Mouse (Mus musculus): ENCODE results near the gene Gm3164. TPM values are rescaled to one million over a fixed set of nuclear protein-coding genes. Genes with fewer than 3 reads are reported as not detected.
A peak's percentile ranks its signal among the peaks of the same experiment; 100 is the strongest.
"Not testable (repeated sequence)": the region's sequence is repeated elsewhere in the genome, so short reads cannot be mapped to it uniquely, and the experiment has no call there.

Gene Gm3164
- 1 to 10 TPM; 1.1 to 3.6 TPM for total RNA-seq (2021)
- long read RNA-seq, partial matches to known transcripts: 0 of 1 reads
- long read RNA-seq, other reads (novel, unspliced or antisense): 1 of 1 reads

GRCm38 (mm10) chr14:4414965-4415835 is at the start of gene Gm3164:
TSS of gene Gm3164 (plus strand) at chr14:4415448.
- DNase-seq (ENCODE audit: low spot score in 2 of 2): peak; percentile 38 to 56

GRCm38 (mm10) chr14:4368991-4369390 is 46.3 kb upstream of the Gm3164 start:
- not testable (repeated sequence) for DNase-seq (ENCODE audit: low spot score in 2 of 2)

- DNase-seq (ENCODE audit: low spot score in 2 of 2): not testable (repeated sequence)
Measured at GRCm38 (mm10) chr14:4369691-4370090, 45.6 kb upstream of the Gm3164 start.

GRCm38 (mm10) chr14:4377871-4378270 is 37.4 kb upstream of the Gm3164 start:
- DNase-seq (ENCODE audit: low spot score in 2 of 2): not testable (repeated sequence)

GRCm38 (mm10) chr14:4385606-4386005 is 29.6 kb upstream of the Gm3164 start:
- not testable (repeated sequence) for DNase-seq (ENCODE audit: low spot score in 2 of 2)

- not testable (repeated sequence) for DNase-seq (ENCODE audit: low spot score in 2 of 2)
Measured at GRCm38 (mm10) chr14:4392841-4393530, 22.3 kb upstream of the Gm3164 start.

- not testable (repeated sequence) for DNase-seq (ENCODE audit: low spot score in 2 of 2)
Measured at GRCm38 (mm10) chr14:4397226-4397625, 18.0 kb upstream of the Gm3164 start, which contains the start of gene Gm3159. TSS of gene Gm3159 (plus strand) at chr14:4397526.

GRCm38 (mm10) chr14:4398624-4399023 is 16.6 kb upstream of the Gm3164 start:
- not testable (repeated sequence) for DNase-seq (ENCODE audit: low spot score in 2 of 2)

- not testable (repeated sequence) for DNase-seq (ENCODE audit: low spot score in 2 of 2)
Measured at GRCm38 (mm10) chr14:4400115-4400789, 15.0 kb upstream of the Gm3164 start.

- not testable (repeated sequence) for DNase-seq (ENCODE audit: low spot score in 2 of 2)
Measured at GRCm38 (mm10) chr14:4401245-4401644, 14.0 kb upstream of the Gm3164 start.

- not testable (repeated sequence) for DNase-seq (ENCODE audit: low spot score in 2 of 2)
Measured at GRCm38 (mm10) chr14:4403840-4404239, 11.4 kb upstream of the Gm3164 start.

GRCm38 (mm10) chr14:4409939-4410338 is 5.3 kb upstream of the Gm3164 start:
- DNase-seq (ENCODE audit: low spot score in 2 of 2): not testable (repeated sequence)

- not testable (repeated sequence) for DNase-seq (ENCODE audit: low spot score in 2 of 2)
Measured at GRCm38 (mm10) chr14:4430692-4431091, 15.4 kb downstream of the Gm3164 start, which contains the start of gene Gm3173. TSS of gene Gm3173 (plus strand) at chr14:4430992.

GRCm38 (mm10) chr14:4481445-4481844 is 66.2 kb downstream of the Gm3164 start, which contains the start of gene Gm3182:
TSS of gene Gm3182 (plus strand) at chr14:4481745.
- not testable (repeated sequence) for DNase-seq (ENCODE audit: low spot score in 2 of 2)

Other genes starting within 250 kb of the Gm3164 start
- 1 to 10 TPM; 3.1 to 4.2 TPM for gene Gm2974, start 232.9 kb upstream of the Gm3164 start, total RNA-seq (2021)
- gene Gm3138, start 165.8 kb upstream of the Gm3164 start, total RNA-seq (2021): not detected
- not detected for gene Gm3149, start 98.2 kb upstream of the Gm3164 start, total RNA-seq (2021)
- 1 to 10 TPM; 1.8 to 2.1 TPM for gene 2610042L04Rik, start 80.7 kb upstream of the Gm3164 start, total RNA-seq (2021)
- gene Gm3159, start 17.9 kb upstream of the Gm3164 start, total RNA-seq (2021): not detected
- 1 to 10 TPM; 5.0 TPM for gene Gm3173, start 15.5 kb downstream of the Gm3164 start, total RNA-seq (2021)
- gene Gm3182, start 66.3 kb downstream of the Gm3164 start, total RNA-seq (2021): under 1 TPM in 1 of 2 experiments, not detected in 1; 0.21 TPM
- gene Gm3047, start 140.0 kb downstream of the Gm3164 start, total RNA-seq (2021): not detected
- under 1 TPM; 0.66 to 0.67 TPM for gene Gm8159, start 216.9 kb downstream of the Gm3164 start, total RNA-seq (2021)
- under 1 TPM in 1 of 2 experiments, not detected in 1; 0.59 TPM for gene Gm3239, start 248.7 kb downstream of the Gm3164 start, total RNA-seq (2021)